Mouse (Mus musculus): ENCODE data around the gene Golga5.

Gene Golga5

GRCm38 (mm10) chr12:102517647-102518046 is 48.7 kb downstream of the Golga5 start:
- DNase-seq = no peak

GRCm38 (mm10) chr12:102519929-102520720 is 51.2 kb downstream of the Golga5 start:
- no peak for DNase-seq

- DNase-seq = no peak
Observed at GRCm38 (mm10) chr12:102521777-102522319, 52.9 kb downstream of the Golga5 start.

GRCm38 (mm10) chr12:102524216-102524615 is 55.3 kb downstream of the Golga5 start:
- no peak for DNase-seq

GRCm38 (mm10) chr12:102524760-102525159 is 55.8 kb downstream of the Golga5 start:
- no peak for DNase-seq

GRCm38 (mm10) chr12:102527989-102528388 is 59.1 kb downstream of the Golga5 start:
- no peak for DNase-seq

GRCm38 (mm10) chr12:102535796-102536195 is 66.9 kb downstream of the Golga5 start:
- no peak for DNase-seq

GRCm38 (mm10) chr12:102540278-102540677 is 71.3 kb downstream of the Golga5 start:
- DNase-seq = no peak

GRCm38 (mm10) chr12:102541168-102541567 is 72.2 kb downstream of the Golga5 start:
- no peak for DNase-seq

- no peak for DNase-seq
Observed at GRCm38 (mm10) chr12:102545122-102545521, 76.2 kb downstream of the Golga5 start.

Data from layer of hippocampus, adult 9-11 months (tissue).